Mouse (Mus musculus) olfactory bulb, adult 2 months (tissue): ENCODE results near the gene Rnf5.

Experiments
- CTCF ChIP-seq: fragments of 200-500 bp; IDR thresholded peaks from 2 replicates; pipeline ENCODE4 v1.5.1; 2012; ENCODE audit warnings: low read depth, mild to moderate bottlenecking, low read length, moderate library complexity; ENCODE audit not compliant: insufficient read depth
- POLR2A ChIP-seq: fragments of 200-500 bp; IDR thresholded peaks from 2 replicates; pipeline ENCODE4 v1.6.1; 2012; ENCODE audit warnings: mild to moderate bottlenecking, low read depth, low read length, moderate library complexity; ENCODE audit not compliant: insufficient read depth

DNA sequence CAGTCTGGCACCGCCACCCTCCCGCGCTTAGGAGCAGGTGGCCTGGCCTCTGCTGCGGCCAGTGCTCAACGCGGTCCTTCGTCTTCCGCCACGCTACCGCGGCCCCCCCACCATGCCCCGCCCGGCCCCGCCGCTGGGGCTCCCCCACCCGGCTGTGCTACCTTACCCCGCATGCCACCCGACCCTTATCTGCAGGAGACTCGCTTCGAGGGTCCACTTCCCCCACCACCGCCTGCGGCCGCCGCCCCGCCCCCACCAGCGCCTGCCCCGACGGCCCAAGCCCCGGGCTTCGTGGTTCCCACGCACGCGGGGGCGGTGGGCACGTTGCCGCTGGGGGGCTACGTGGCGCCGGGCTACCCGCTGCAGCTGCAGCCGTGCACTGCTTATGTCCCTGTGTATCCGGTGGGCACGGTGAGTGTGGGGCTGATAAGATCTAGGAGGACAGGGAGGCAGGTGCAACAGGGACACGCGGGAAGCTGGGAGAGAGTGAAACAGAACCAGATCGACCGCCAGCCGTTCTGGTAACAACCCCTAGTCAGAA is 27.3 kb upstream of the Rnf5 start:
- TF ChIP-seq POLR2A (no peak), CTCF (no peak)
